8 mouse cellular contexts compared by ENCODE assay signal in the genomic region with DNA sequence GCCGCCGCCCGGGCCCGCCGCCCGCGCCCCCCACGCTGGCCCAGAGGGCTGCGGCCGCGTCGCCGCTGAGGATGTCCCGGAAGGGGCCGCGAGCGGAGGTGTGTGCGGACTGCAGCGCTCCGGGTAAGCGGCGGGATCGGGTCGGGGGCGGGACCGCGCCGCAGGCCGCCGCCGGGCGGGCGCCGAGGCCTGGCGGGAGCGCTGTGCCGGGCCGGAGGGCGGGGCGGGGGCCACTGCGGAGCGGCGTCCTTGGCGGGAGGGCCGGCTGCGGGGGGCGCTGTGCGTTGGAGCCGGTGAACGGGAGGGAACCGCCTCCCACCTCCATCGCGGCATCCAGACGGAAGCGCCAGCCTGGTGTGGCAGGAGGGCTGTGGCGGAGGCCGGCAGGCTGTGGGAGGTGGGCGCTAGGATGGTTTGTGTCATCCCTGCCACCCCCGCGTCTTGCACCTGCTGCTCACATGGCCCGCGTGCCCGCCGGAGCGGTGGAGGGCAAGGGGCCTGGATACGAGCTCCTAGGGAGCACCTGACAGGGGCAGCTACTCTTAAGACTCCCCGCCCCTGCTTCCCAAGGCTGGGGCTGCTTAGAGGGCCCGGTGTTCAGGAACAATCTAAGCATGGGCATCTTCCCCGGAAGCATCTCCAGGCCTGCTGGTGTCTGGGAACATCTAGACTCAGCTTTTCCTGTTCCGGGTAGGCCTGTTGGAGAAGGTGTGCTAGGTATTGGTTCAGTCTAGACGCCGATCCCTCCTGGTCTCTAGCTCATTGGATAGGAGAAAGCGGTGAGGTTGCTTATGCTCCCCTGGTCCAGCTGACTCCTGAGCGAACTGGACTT. TPM values are rescaled to one million over a fixed set of nuclear protein-coding genes. Genes with fewer than 3 reads are reported as not detected.
A peak's percentile ranks its signal among the peaks of the same experiment; 100 is the strongest.
DNase-seq lines count a peak whose midpoint lies in the region; ATAC-seq and TF ChIP-seq lines count a peak whose summit lies in the region.

A gene (plus strand): TSS at position 51 of the 832 bp plus-strand sequence.

- H3K4me3 ChIP-seq in embryonic facial prominence, embryonic 11.5 days (ENCODE audit: low read depth, low read length) = peak within 1 kb of the TSS; percentile 98
- H3K4me3 ChIP-seq in heart, embryonic 11.5 days (ENCODE audit: low read depth, low read length) = peak within 1 kb of the TSS; percentile 97
- peak within 1 kb of the TSS; percentile 92 for H3K4me3 ChIP-seq in kidney, embryonic 16.5 days (ENCODE audit: low read length)
- peak within 1 kb of the TSS; percentile 82 for H3K4me3 ChIP-seq in liver, postnatal 0 days (ENCODE audit: low read depth, low read length)

- peaks cover 8% of the 10 kb centered on the region for H3K4me1 ChIP-seq in embryonic facial prominence, embryonic 11.5 days (ENCODE audit: control insufficient read depth, insufficient read depth, low read length)
- H3K4me1 ChIP-seq in heart, embryonic 11.5 days (ENCODE audit: control insufficient read depth, insufficient read depth, low read length) = peaks cover 62% of the 10 kb centered on the region
- H3K4me1 ChIP-seq in kidney, embryonic 16.5 days (ENCODE audit: insufficient read depth, low read length) = peaks cover 77% of the 10 kb centered on the region
- H3K4me1 ChIP-seq in liver, postnatal 0 days (ENCODE audit: insufficient read depth) = peaks cover 69% of the 10 kb centered on the region

- no peaks in the 10 kb centered on the region for H3K27me3 ChIP-seq in embryonic facial prominence, embryonic 11.5 days (ENCODE audit: control insufficient read depth, insufficient read depth, low read length)
- H3K27me3 ChIP-seq in heart, embryonic 11.5 days (ENCODE audit: control insufficient read depth, insufficient read depth, low read length) = peaks cover 2% of the 10 kb centered on the region; the same call in 1 of the 2 replicates
- H3K27me3 ChIP-seq in kidney, embryonic 16.5 days (ENCODE audit: insufficient read depth, low read length) = no peaks in the 10 kb centered on the region
- H3K27me3 ChIP-seq in liver, postnatal 0 days (ENCODE audit: insufficient read depth, low read length) = peaks cover 23% of the 10 kb centered on the region

- peak within 1 kb of the TSS; percentile 95 for H3K4me2 ChIP-seq in embryonic facial prominence, embryonic 11.5 days (ENCODE audit: low read depth, low read length)
- H3K4me2 ChIP-seq in heart, embryonic 11.5 days = peak within 1 kb of the TSS; percentile 85
- H3K4me2 ChIP-seq in kidney, embryonic 16.5 days (replicated peaks; ENCODE audit: low read depth, low read length) = peak within 1 kb of the TSS; percentile 91
- peak within 1 kb of the TSS; percentile 99 for H3K4me2 ChIP-seq in liver, postnatal 0 days (ENCODE audit: low read depth, low read length)

- no peak for ATAC-seq in embryonic facial prominence, embryonic 11.5 days (replicated peaks; ENCODE audit: insufficient number of reproducible peaks, low FRiP score, low TSS enrichment, low read depth)
- no peak for ATAC-seq in heart, embryonic 11.5 days (replicated peaks; ENCODE audit: insufficient number of reproducible peaks, low FRiP score, low TSS enrichment)
- no peak for ATAC-seq in kidney, embryonic 16.5 days (ENCODE audit: low FRiP score, low TSS enrichment)
- ATAC-seq in liver, postnatal 0 days = peak; percentile 5
- no peak for ATAC-seq in neutrophil, adult 5-6 weeks (ENCODE audit: extremely low read depth, insufficient number of reproducible peaks, low FRiP score, poor library complexity, severe bottlenecking)

- TF ChIP-seq EP300 in liver, postnatal 0 days (IDR thresholded peaks at IDR 0.05; ENCODE audit: low read depth) = no peak

- peak within 1 kb of the TSS; percentile 92 for H3K9ac ChIP-seq in embryonic facial prominence, embryonic 11.5 days (replicated peaks; ENCODE audit: low read length)
- H3K9ac ChIP-seq in heart, embryonic 11.5 days (ENCODE audit: low read depth, low read length) = peak within 1 kb of the TSS; percentile 89
- peak within 1 kb of the TSS; percentile 96 for H3K9ac ChIP-seq in kidney, embryonic 16.5 days (replicated peaks; ENCODE audit: low read length)
- peak within 1 kb of the TSS; percentile 88 for H3K9ac ChIP-seq in liver, postnatal 0 days (replicated peaks)

- TF ChIP-seq CTCF in liver, postnatal 0 days (IDR thresholded peaks at IDR 0.05; ENCODE audit: low read depth) = 0 out of 2 replicates have a peak, but pooled peaks have one; percentile 19

- under 1% methylated on average over 58 of the region's 74 CpGs for WGBS in embryonic facial prominence, embryonic 11.5 days
- WGBS in heart, embryonic 11.5 days (ENCODE audit: insufficient replicate concordance) = 2% methylated on average over 54 of the region's 74 CpGs
- whole genome bisulfite sequencing in kidney, embryonic 16.5 days = under 1% methylated on average over 59 of the region's 74 CpGs
- WGBS in liver, postnatal 0 days (ENCODE audit: insufficient replicate concordance) = 3% methylated on average over 28 of the region's 74 CpGs

- no peaks in the 10 kb centered on the region for H3K36me3 ChIP-seq in embryonic facial prominence, embryonic 11.5 days (replicated peaks; ENCODE audit: control insufficient read depth, insufficient read depth, low read depth, low read length)
- no peaks in the 10 kb centered on the region for H3K36me3 ChIP-seq in heart, embryonic 11.5 days (ENCODE audit: control insufficient read depth, insufficient read depth, low read length)
- no peaks in the 10 kb centered on the region for H3K36me3 ChIP-seq in kidney, embryonic 16.5 days (ENCODE audit: insufficient read depth, low read length)
- H3K36me3 ChIP-seq in liver, postnatal 0 days (replicated peaks; ENCODE audit: insufficient read depth, low read length) = no peaks in the 10 kb centered on the region

- peak; percentile 61 for DNase-seq in CD4-positive helper T cell, adult 2 months (ENCODE audit: low read depth, low spot score)
- peak; percentile 49 for DNase-seq in adipocyte (ENCODE audit: low spot score)
- DNase-seq in embryonic facial prominence, embryonic 11.5 days (ENCODE audit: low spot score) = peak; percentile 28
- peak; percentile 60 for DNase-seq in liver, postnatal 0 days
- DNase-seq in urinary bladder, postnatal 25 days (ENCODE audit: low spot score) = no peak

- no peaks in the 10 kb centered on the region for H3K9me3 ChIP-seq in embryonic facial prominence, embryonic 11.5 days (replicated peaks; ENCODE audit: control insufficient read depth, low read length)
- no peaks in the 10 kb centered on the region for H3K9me3 ChIP-seq in heart, embryonic 11.5 days (replicated peaks; ENCODE audit: control insufficient read depth, low read length)
- H3K9me3 ChIP-seq in kidney, embryonic 16.5 days (ENCODE audit: low read length) = no peaks in the 10 kb centered on the region
- no peaks in the 10 kb centered on the region for H3K9me3 ChIP-seq in liver, postnatal 0 days (ENCODE audit: low read length)

- peak within 1 kb of the TSS; percentile 78 for H3K27ac ChIP-seq in embryonic facial prominence, embryonic 11.5 days (replicated peaks; ENCODE audit: low read depth, low read length)
- H3K27ac ChIP-seq in heart, embryonic 11.5 days (ENCODE audit: low read depth, low read length) = peak within 1 kb of the TSS; percentile 76
- H3K27ac ChIP-seq in kidney, embryonic 16.5 days (ENCODE audit: low read length) = peak within 1 kb of the TSS; percentile 87
- H3K27ac ChIP-seq in liver, postnatal 0 days (ENCODE audit: low read depth) = peak within 1 kb of the TSS; percentile 84

RNA-seq across cellular contexts. Expression of the gene that starts here (rescaled TPM):
- 11.9 and 12.4 TPM in 2 replicates for polyA plus RNA-seq in embryonic facial prominence, embryonic 11.5 days (2014; fragmentation: Nextera tagmentation; extraction: Ambion mirVana)
- polyA plus RNA-seq in heart, embryonic 11.5 days (2014; fragmentation: Nextera tagmentation; extraction: Ambion mirVana) = 13.3 and 15.1 TPM in 2 replicates
- polyA plus RNA-seq in kidney, embryonic 16.5 days (2015; fragmentation: Nextera tagmentation; extraction: Ambion mirVana) = 9.7 and 13.0 TPM in 2 replicates
- 2.1 and 2.5 TPM in 2 replicates for polyA plus RNA-seq in liver, postnatal 0 days (2015; fragmentation: Nextera tagmentation; extraction: Ambion mirVana)
- 19.3 and 22.3 TPM in 2 replicates for total RNA-seq in neutrophil, adult 5-6 weeks (2017)
